Comparison of ENCODE assay signal across 9 mouse cellular contexts in genomic region chr2:18050541-18050985, GRCm38 (mm10). TPM values are rescaled to one million over a fixed set of nuclear protein-coding genes. Genes with fewer than 3 reads are reported as not detected.
DNase-seq lines count a peak whose midpoint lies in the region; ATAC-seq and TF ChIP-seq lines count a peak whose summit lies in the region.
"Had no signal": no experiment of that assay in that cellular context is flagged by ENCODE, and none has a peak within 500 bp of the region (broad histone marks: within the 10 kb centered on the region; RNA-seq: fewer than 3 reads in every experiment).

No protein-coding gene starts in this region.

- peak overlapping the region; percentile 90 for H3K4me2 ChIP-seq in lung, embryonic 14.5 days
- H3K4me2 ChIP-seq in forebrain, embryonic 13.5 days = peak overlapping the region; percentile 87
- peak overlapping the region; percentile 95 for H3K4me2 ChIP-seq in intestine, embryonic 16.5 days (ENCODE audit: low read depth, low read length)

- peak overlapping the region; percentile 79 for H3K4me3 ChIP-seq in lung, embryonic 14.5 days (ENCODE audit: low read depth, low read length)
- peak overlapping the region; percentile 95 for H3K4me3 ChIP-seq in forebrain, embryonic 13.5 days
- peak overlapping the region; percentile 28 for H3K4me3 ChIP-seq in intestine, embryonic 16.5 days (ENCODE audit: low read length)

- WGBS in lung, embryonic 14.5 days = 12% methylated on average over 10 of the region's 10 CpGs
- 1% methylated on average over 10 of the region's 10 CpGs for WGBS in forebrain, embryonic 13.5 days
- 26% methylated on average over 10 of the region's 10 CpGs for WGBS in intestine, embryonic 16.5 days

- peaks cover 18% of the 10 kb centered on the region for H3K4me1 ChIP-seq in lung, embryonic 14.5 days (ENCODE audit: insufficient read depth)
- peaks cover 59% of the 10 kb centered on the region for H3K4me1 ChIP-seq in forebrain, embryonic 13.5 days
- peaks cover 24% of the 10 kb centered on the region for H3K4me1 ChIP-seq in intestine, embryonic 16.5 days (ENCODE audit: control insufficient read depth, insufficient read depth, low read length)

- peak; percentile 68 for DNase-seq in lung, embryonic 14.5 days
- no peak for DNase-seq in lung, postnatal 4 days
- DNase-seq in naive thymus-derived CD4-positive, alpha-beta T cell, adult 2 months (ENCODE audit: low read depth) = peak; percentile 53
- DNase-seq in layer of hippocampus, adult 18-20 months (ENCODE audit: low spot score in 2 of 2) = no peak

- peak overlapping the region; percentile 99 for H3K27ac ChIP-seq in lung, embryonic 14.5 days (ENCODE audit: low read depth)
- peak overlapping the region; percentile 100 for H3K27ac ChIP-seq in forebrain, embryonic 13.5 days
- H3K27ac ChIP-seq in intestine, embryonic 16.5 days (ENCODE audit: low read length) = peak overlapping the region; percentile 68; the same call in 1 of the 2 replicates

- peak overlapping the region; percentile 99 for H3K9ac ChIP-seq in lung, embryonic 14.5 days
- H3K9ac ChIP-seq in forebrain, embryonic 13.5 days = peak overlapping the region; percentile 100
- peak overlapping the region; percentile 51 for H3K9ac ChIP-seq in intestine, embryonic 16.5 days (ENCODE audit: low read depth, low read length)

- no peak for ATAC-seq in lung, embryonic 14.5 days (ENCODE audit: insufficient read depth)
- no peak for ATAC-seq in forebrain, embryonic 13.5 days
- ATAC-seq in intestine, embryonic 16.5 days = no peak
- ATAC-seq in erythroid progenitor cell, adult 5-6 weeks (replicated peaks; ENCODE audit: low FRiP score, poor library complexity, severe bottlenecking) = no peak
- no peak for ATAC-seq in megakaryocyte-erythroid progenitor cell, adult 5-6 weeks (replicated peaks; ENCODE audit: low FRiP score, low TSS enrichment, poor library complexity, severe bottlenecking)
- ATAC-seq: Patski had no signal

- TF ChIP-seq CTCF in lung, embryonic 14.5 days (IDR thresholded peaks at IDR 0.05; ENCODE audit: low read depth) = no peak

- no peaks in the 10 kb centered on the region for H3K9me3 ChIP-seq in lung, embryonic 14.5 days (ENCODE audit: low read depth, low read length)
- no peaks in the 10 kb centered on the region for H3K9me3 ChIP-seq in forebrain, embryonic 13.5 days (replicated peaks)
- H3K9me3 ChIP-seq in intestine, embryonic 16.5 days (ENCODE audit: control insufficient read depth, low read length) = no peaks in the 10 kb centered on the region

- no peaks in the 10 kb centered on the region for H3K36me3 ChIP-seq in lung, embryonic 14.5 days (ENCODE audit: insufficient read depth)
- H3K36me3 ChIP-seq in forebrain, embryonic 13.5 days (ENCODE audit: poor library complexity, severe bottlenecking) = no peaks in the 10 kb centered on the region
- no peaks in the 10 kb centered on the region for H3K36me3 ChIP-seq in intestine, embryonic 16.5 days (ENCODE audit: control insufficient read depth, insufficient read depth, low read length)

- no peaks in the 10 kb centered on the region for H3K27me3 ChIP-seq in lung, embryonic 14.5 days (ENCODE audit: insufficient read depth, low read length)
- no peaks in the 10 kb centered on the region for H3K27me3 ChIP-seq in forebrain, embryonic 13.5 days
- no peaks in the 10 kb centered on the region for H3K27me3 ChIP-seq in intestine, embryonic 16.5 days (replicated peaks; ENCODE audit: control insufficient read depth, insufficient read depth, low read length)
- H3K27me3 ChIP-seq: Patski had no signal

RNA-seq across cellular contexts. Expression of gene Skida1, which starts 1.7 kb away (rescaled TPM):
- 8.3 and 8.5 TPM in 2 replicates for polyA plus RNA-seq in lung, embryonic 14.5 days (2014; fragmentation: Nextera tagmentation; extraction: Ambion mirVana)
- 17.2 and 17.9 TPM in 2 replicates for polyA plus RNA-seq in forebrain, embryonic 13.5 days (2015; fragmentation: Nextera tagmentation; extraction: Ambion mirVana)
- polyA plus RNA-seq in intestine, embryonic 16.5 days (2015; fragmentation: Nextera tagmentation; extraction: Ambion mirVana) = 2.0 and 2.7 TPM in 2 replicates
- 10 to 100 TPM; 15.6 to 16.0 TPM for total RNA-seq in layer of hippocampus, adult 18-20 months (2021)
- not detected in 2 replicates for total RNA-seq in erythroid progenitor cell, adult 5-6 weeks (2015; ENCODE audit: low replicate concordance)
- total RNA-seq in erythroid progenitor cell, adult 5-6 weeks (2017; ENCODE audit: low replicate concordance) = not detected in 2 replicates
- total RNA-seq in megakaryocyte-erythroid progenitor cell, adult 5-6 weeks (2014; fragmentation: Nextera tagmentation) = not detected in 2 replicates
- total RNA-seq in megakaryocyte-erythroid progenitor cell, adult 5-6 weeks (2017) = not detected in 2 replicates

RNA-seq across cellular contexts. Expression of gene Mllt10, which starts 4.5 kb away (rescaled TPM):
- polyA plus RNA-seq in lung, embryonic 14.5 days (2014; fragmentation: Nextera tagmentation; extraction: Ambion mirVana) = 39.1 and 46.2 TPM in 2 replicates
- 73.5 and 75.3 TPM in 2 replicates for polyA plus RNA-seq in forebrain, embryonic 13.5 days (2015; fragmentation: Nextera tagmentation; extraction: Ambion mirVana)
- polyA plus RNA-seq in intestine, embryonic 16.5 days (2015; fragmentation: Nextera tagmentation; extraction: Ambion mirVana) = 45.4 and 47.2 TPM in 2 replicates
- total RNA-seq in layer of hippocampus, adult 18-20 months (2021) = 10 to 100 TPM; 51.7 to 59.6 TPM
- 122 and 125 TPM in 2 replicates for total RNA-seq in erythroid progenitor cell, adult 5-6 weeks (2015; ENCODE audit: low replicate concordance)
- 77.9 and 98.0 TPM in 2 replicates for total RNA-seq in erythroid progenitor cell, adult 5-6 weeks (2017; ENCODE audit: low replicate concordance)
- 124 and 133 TPM in 2 replicates for total RNA-seq in megakaryocyte-erythroid progenitor cell, adult 5-6 weeks (2014; fragmentation: Nextera tagmentation)
- total RNA-seq in megakaryocyte-erythroid progenitor cell, adult 5-6 weeks (2017) = 71.4 and 79.9 TPM in 2 replicates

RNA-seq across cellular contexts. Expression of gene A930004D18Rik, which starts 13.0 kb away (rescaled TPM):
- polyA plus RNA-seq in lung, embryonic 14.5 days (2014; fragmentation: Nextera tagmentation; extraction: Ambion mirVana) = 8.9 and 11.4 TPM in 2 replicates
- 16.2 and 20.3 TPM in 2 replicates for polyA plus RNA-seq in forebrain, embryonic 13.5 days (2015; fragmentation: Nextera tagmentation; extraction: Ambion mirVana)
- 9.8 and 11.5 TPM in 2 replicates for polyA plus RNA-seq in intestine, embryonic 16.5 days (2015; fragmentation: Nextera tagmentation; extraction: Ambion mirVana)
- 1 to 10 TPM; 3.5 to 5.0 TPM for total RNA-seq in layer of hippocampus, adult 18-20 months (2021)
- not detected in 2 replicates for total RNA-seq in erythroid progenitor cell, adult 5-6 weeks (2015; ENCODE audit: low replicate concordance)
- not detected in 2 replicates for total RNA-seq in erythroid progenitor cell, adult 5-6 weeks (2017; ENCODE audit: low replicate concordance)
- not detected in 2 replicates for total RNA-seq in megakaryocyte-erythroid progenitor cell, adult 5-6 weeks (2014; fragmentation: Nextera tagmentation)
- total RNA-seq in megakaryocyte-erythroid progenitor cell, adult 5-6 weeks (2017) = not detected in 2 replicates

RNA-seq across cellular contexts. Expression of gene H2al2a, which starts 53.8 kb away (rescaled TPM):
- not detected in 2 replicates for polyA plus RNA-seq in lung, embryonic 14.5 days (2014; fragmentation: Nextera tagmentation; extraction: Ambion mirVana)
- not detected in 2 replicates for polyA plus RNA-seq in forebrain, embryonic 13.5 days (2015; fragmentation: Nextera tagmentation; extraction: Ambion mirVana)
- polyA plus RNA-seq in intestine, embryonic 16.5 days (2015; fragmentation: Nextera tagmentation; extraction: Ambion mirVana) = not detected in 2 replicates
- not detected for total RNA-seq in layer of hippocampus, adult 18-20 months (2021)
- not detected in 2 replicates for total RNA-seq in erythroid progenitor cell, adult 5-6 weeks (2015; ENCODE audit: low replicate concordance)
- total RNA-seq in erythroid progenitor cell, adult 5-6 weeks (2017; ENCODE audit: low replicate concordance) = not detected in 2 replicates
- total RNA-seq in megakaryocyte-erythroid progenitor cell, adult 5-6 weeks (2014; fragmentation: Nextera tagmentation) = not detected in 2 replicates
- total RNA-seq in megakaryocyte-erythroid progenitor cell, adult 5-6 weeks (2017) = not detected in 2 replicates
- polyA plus RNA-seq: Patski had no signal

Comparison
In these comparisons a context has a peak if more than half of its experiments do, and no peak if none do; other contexts are left out.
1. DNase-seq: peak in lung, embryonic 14.5 days (single experiment) and naive thymus-derived CD4-positive, alpha-beta T cell, adult 2 months (single experiment); none in lung, postnatal 4 days (0 of 2) and layer of hippocampus, adult 18-20 months (0 of 2).
2. H3K4me3 ChIP-seq: peak in every context shown above with its lines; median percentile 95 in forebrain, embryonic 13.5 days; 79 in lung, embryonic 14.5 days; 28 in intestine, embryonic 16.5 days.
3. RNA of gene Skida1, which starts 1.7 kb away (total RNA-seq): 15.6 to 16.0 TPM in layer of hippocampus, adult 18-20 months; not detected in erythroid progenitor cell, adult 5-6 weeks and not detected in megakaryocyte-erythroid progenitor cell, adult 5-6 weeks; every median in the first group is over 10 times any median in the second.
4. RNA of gene A930004D18Rik, which starts 13.0 kb away (total RNA-seq): 3.5 to 5.0 TPM in layer of hippocampus, adult 18-20 months; not detected in megakaryocyte-erythroid progenitor cell, adult 5-6 weeks and not detected in erythroid progenitor cell, adult 5-6 weeks; every median in the first group is over 4 times any median in the second.
5. Peak in every context shown above with its lines, with median percentiles within 50 percentile points of each other: H3K27ac ChIP-seq, H3K4me2 ChIP-seq and H3K9ac ChIP-seq.